Mouse (Mus musculus) adrenal gland, adult (tissue): ENCODE measurements at regions not wholly inside any gene's neighbourhood (a gene's known extent, or its start where the extent isn't known, plus 50 kb on each side); places are given as distances from the start of the nearest gene placed in this dataset.

Experiments
- DNase-seq, 2 experiments: peaks; one replicate each; pipeline ENCODE4 v3.0.0; 2022 to 2023; ENCODE audit warnings: low spot score in 1 of 2; ENCODE audit not compliant: inconsistent age in 2 of 2

- no peak for DNase-seq
Observed at GRCm38 (mm10) chr2:135582341-135582740, 76.5 kb upstream of the Plcb4 start.

GRCm38 (mm10) chr2:135606306-135606705, 52.5 kb upstream of the Plcb4 start:
- DNase-seq, result no peak
